Mouse (Mus musculus) liver, embryonic 14.5 days (tissue): ENCODE measurements at regions not wholly inside any gene's neighbourhood (a gene's known extent, or its start where the extent isn't known, plus 50 kb on each side); places are given as distances from the start of the nearest gene placed in this dataset.
A peak's percentile ranks its signal among the peaks of the same experiment; 100 is the strongest.

Experiments used
- CTCF ChIP-seq: IDR thresholded peaks from 2 replicates; pipeline ENCODE4 v1.5.1; 2016; ENCODE audit warnings: antibody characterized with exemption, low read depth, control low read depth
- EP300 ChIP-seq: IDR thresholded peaks from 2 replicates; pipeline ENCODE4 v1.6.1; 2016; ENCODE audit warnings: antibody characterized with exemption, low read depth

- TF ChIP-seq CTCF (peak; percentile 18; the same call in 1 of the 2 replicates), EP300 (no peak)
Observed at GRCm38 (mm10) chr15:62413694-62414093, 1431.3 kb downstream of the Gsdmc2 start.
